Mouse (Mus musculus) olfactory bulb, adult 2 months (tissue): ENCODE measurements at regions not wholly inside any gene's neighbourhood (a gene's known extent, or its start where the extent isn't known, plus 50 kb on each side); places are given as distances from the start of the nearest gene placed in this dataset.

Source experiments
- CTCF ChIP-seq: fragments of 200-500 bp; IDR thresholded peaks from 2 replicates; pipeline ENCODE4 v1.5.1; 2012; ENCODE audit warnings: low read depth, mild to moderate bottlenecking, low read length, moderate library complexity; ENCODE audit not compliant: insufficient read depth
- POLR2A ChIP-seq: fragments of 200-500 bp; IDR thresholded peaks from 2 replicates; pipeline ENCODE4 v1.6.1; 2012; ENCODE audit warnings: mild to moderate bottlenecking, low read depth, low read length, moderate library complexity; ENCODE audit not compliant: insufficient read depth

DNA sequence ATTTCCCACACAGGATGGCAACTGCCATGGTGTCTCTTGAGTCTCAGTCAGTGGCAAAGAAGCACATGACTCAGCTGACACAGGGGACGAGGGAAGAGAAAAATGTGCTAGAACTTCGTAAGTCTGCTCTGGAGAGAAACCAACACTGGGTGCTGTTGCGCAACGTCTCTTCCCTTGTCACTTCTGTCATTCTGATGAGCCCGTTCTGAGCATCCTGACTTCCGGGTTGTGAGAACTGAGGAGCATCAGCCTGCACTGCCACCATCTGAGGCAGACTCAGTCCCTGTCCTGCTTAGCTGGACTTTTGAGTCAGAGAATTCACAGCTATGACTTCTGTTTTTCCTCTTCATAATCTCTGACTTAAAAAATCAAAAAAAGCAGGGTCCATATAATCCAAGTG lies 468.9 kb upstream of the Cdh5 start:
- TF ChIP-seq POLR2A (no peak), CTCF (no peak)
